Mouse (Mus musculus): ENCODE data around the gene Gm20736. TPM values are rescaled to one million over a fixed set of nuclear protein-coding genes. Genes with fewer than 3 reads are reported as not detected.

The Gm20736 gene
- polyA plus RNA-seq (2015; fragmentation: Illumina TruSeq; extraction: RNeasy Lipid Tissue Mini Kit (QIAGEN cat#74804); ENCODE audit: low read depth, low replicate concordance), result not detected

DNA sequence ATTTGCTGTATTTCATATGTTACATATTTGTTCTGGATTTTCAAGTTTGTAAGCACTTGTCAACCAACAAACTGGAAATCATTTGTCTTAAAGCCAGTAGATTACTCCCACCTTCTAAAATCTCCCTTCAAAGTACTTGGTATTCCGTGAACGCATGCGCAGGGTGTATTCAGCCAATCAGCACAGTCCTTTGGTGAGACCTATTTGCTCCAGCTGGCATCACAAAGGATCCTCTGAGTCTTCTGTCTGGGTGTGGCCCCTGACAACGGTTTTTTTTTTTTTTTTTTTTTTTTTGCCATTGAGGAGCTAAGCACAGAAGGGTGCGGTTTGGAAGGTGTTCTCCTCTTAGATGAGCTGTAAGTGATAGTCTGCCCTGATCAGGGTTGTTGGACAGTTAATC lies at the start of gene Gm20736:
Gene Gm20736, plus strand, starts transcription at position 301 of the 400 bp plus-strand sequence.

Other genes starting within 250 kb of the Gm20736 start
- gene Gm20924, start 170.2 kb upstream of the Gm20736 start, polyA plus RNA-seq (2015; fragmentation: Illumina TruSeq; extraction: RNeasy Lipid Tissue Mini Kit (QIAGEN cat#74804); ENCODE audit: low read depth, low replicate concordance), result not detected